Mouse (Mus musculus): Measurements from ENCODE around the gene Tcp11.

Gene Tcp11

GRCm38 (mm10) chr17:28082863-28083262 lies 2.4 kb upstream of the Tcp11 start:
- DNase-seq = no peak

GRCm38 (mm10) chr17:28081856-28082255 lies 1.4 kb upstream of the Tcp11 start:
- no peak for DNase-seq

GRCm38 (mm10) chr17:28081385-28081784 lies 946 bp upstream of the Tcp11 start:
- peak; percentile 51 for DNase-seq

GRCm38 (mm10) chr17:28080817-28081165 lies 352 bp upstream of the Tcp11 start:
- DNase-seq = no peak

GRCm38 (mm10) chr17:28079618-28080017 lies 821 bp downstream of the Tcp11 start:
- DNase-seq = peak; percentile 85

- DNase-seq = no peak
Measured at GRCm38 (mm10) chr17:28078028-28078427, 2.4 kb downstream of the Tcp11 start.

- DNase-seq = no peak
Measured at GRCm38 (mm10) chr17:28074486-28074885, 6.0 kb downstream of the Tcp11 start.

- no peak for DNase-seq
Measured at GRCm38 (mm10) chr17:28072730-28073129, 7.7 kb downstream of the Tcp11 start.

GRCm38 (mm10) chr17:28070256-28070655 lies 10.2 kb downstream of the Tcp11 start:
- no peak for DNase-seq

- DNase-seq = no peak
Measured at GRCm38 (mm10) chr17:28069446-28069845, 11.0 kb downstream of the Tcp11 start.

GRCm38 (mm10) chr17:28067303-28067702 lies 13.1 kb downstream of the Tcp11 start:
- DNase-seq = no peak

- DNase-seq = no peak
Measured at GRCm38 (mm10) chr17:28063163-28063562, 17.3 kb downstream of the Tcp11 start.

GRCm38 (mm10) chr17:28062710-28063109 lies 17.7 kb downstream of the Tcp11 start:
- DNase-seq = peak; percentile 36

- DNase-seq = peak; percentile 34
Measured at GRCm38 (mm10) chr17:28061472-28061871, 19.0 kb downstream of the Tcp11 start.

GRCm38 (mm10) chr17:28060681-28061080 lies 19.8 kb downstream of the Tcp11 start:
- no peak for DNase-seq

GRCm38 (mm10) chr17:28058346-28058745 lies 22.1 kb downstream of the Tcp11 start:
- DNase-seq = no peak

- DNase-seq = peak; percentile 54
Measured at GRCm38 (mm10) chr17:28052293-28052863, 28.1 kb downstream of the Tcp11 start.

GRCm38 (mm10) chr17:28050210-28050609 lies 30.2 kb downstream of the Tcp11 start:
- no peak for DNase-seq

- no peak for DNase-seq
Measured at GRCm38 (mm10) chr17:28048425-28048824, 32.0 kb downstream of the Tcp11 start.

- DNase-seq = no peak
Measured at GRCm38 (mm10) chr17:28047520-28047919, 32.9 kb downstream of the Tcp11 start.

GRCm38 (mm10) chr17:28047017-28047416 lies 33.4 kb downstream of the Tcp11 start:
- no peak for DNase-seq

- DNase-seq = peak; percentile 42
Measured at GRCm38 (mm10) chr17:28042299-28042771, 38.1 kb downstream of the Tcp11 start.

- DNase-seq = no peak
Measured at GRCm38 (mm10) chr17:28041298-28041697, 39.1 kb downstream of the Tcp11 start.

GRCm38 (mm10) chr17:28040620-28041019 lies 39.8 kb downstream of the Tcp11 start:
- DNase-seq = no peak
